Mouse (Mus musculus) macrophage (primary cell): ENCODE measurements around the gene Dgcr6. TPM values are rescaled to one million over a fixed set of nuclear protein-coding genes. Genes with fewer than 3 reads are reported as not detected.

Experiments
- H3K27ac ChIP-seq: fragments of 350-480 bp; formaldehyde crosslinking; 2 replicates; pipeline ENCODE4 v1.9.0; 2021
- H3K36me3 ChIP-seq: fragments of 350-480 bp; formaldehyde crosslinking; 2 replicates; pipeline ENCODE4 v1.9.0; 2021; ENCODE audit errors: inconsistent target
- H3K4me3 ChIP-seq: fragments of 350-480 bp; formaldehyde crosslinking; 2 replicates; pipeline ENCODE4 v1.9.0; 2021; ENCODE audit errors: inconsistent target
- H3K79me2 ChIP-seq: fragments of 350-480 bp; formaldehyde crosslinking; 2 replicates; pipeline ENCODE4 v1.9.0; 2021; ENCODE audit errors: inconsistent target
- WGBS: methylation state at CpG from one replicate; pipeline ENCODE4 v1.1.7; 2026; ENCODE audit warnings: inconsistent platforms; ENCODE audit not compliant: missing documents; 5-methylcytosine and 5-hydroxymethylcytosine counted together
- polyA plus RNA-seq: library from polyadenylated mRNA; stranded (reverse); fragments of 250-400 nt; gene quantifications from 3 replicates; pipeline ENCODE4 v1.2.4, GENCODE M21; 2018; ENCODE audit warnings: inconsistent platforms

Gene Dgcr6
- polyA plus RNA-seq, 1 experiment from 2014 or later, result 7.8 TPM

GRCm38 (mm10) chr16:18080171-18080570, 27.5 kb downstream of the Dgcr6 start:
- Histone ChIP-seq H3K4me3 (no peak overlapping the region), H3K79me2 (no peaks in the 10 kb centered on the region), H3K27ac (no peak overlapping the region), H3K36me3 (no peaks in the 10 kb centered on the region)
- 93% methylated on average over 7 of the region's 7 CpGs for WGBS

DNA sequence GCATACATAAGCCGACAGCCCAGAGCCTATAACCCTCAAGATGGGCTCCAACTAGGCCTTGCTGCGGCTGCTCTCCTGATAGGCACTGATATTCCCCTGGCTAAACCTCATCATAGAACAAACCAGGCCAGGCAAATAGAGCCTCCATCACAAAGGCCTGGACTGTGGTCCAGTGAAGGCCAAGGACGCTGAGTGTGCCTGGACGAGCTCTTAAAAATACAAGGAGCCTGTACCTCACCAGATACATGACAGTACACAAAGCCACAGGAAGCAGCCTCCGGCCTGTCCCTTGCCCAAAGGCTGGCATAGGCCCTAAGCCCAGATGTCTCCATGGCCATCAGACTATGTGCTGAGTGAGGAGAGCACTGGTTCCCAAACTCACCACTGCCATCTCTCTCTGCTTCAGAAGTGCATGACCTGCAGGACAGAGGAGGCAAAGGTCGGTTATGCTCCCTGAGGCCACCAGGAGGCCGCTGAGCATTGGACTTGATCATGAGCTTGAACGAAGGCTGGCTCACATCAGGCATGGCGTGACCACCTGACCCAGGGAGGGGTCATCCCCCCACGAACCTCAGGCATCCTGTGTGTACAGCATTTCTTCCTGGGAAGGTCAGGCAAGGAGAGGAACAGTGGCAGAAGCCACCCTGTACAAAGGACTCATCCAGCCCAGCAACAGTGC, 28.6 kb downstream of the Dgcr6 start:
- Histone ChIP-seq H3K27ac (no peak overlapping the region), H3K79me2 (no peaks in the 10 kb centered on the region), H3K4me3 (no peak overlapping the region), H3K36me3 (no peaks in the 10 kb centered on the region)
- whole genome bisulfite sequencing, result 86% methylated on average over 10 of the region's 10 CpGs

DNA sequence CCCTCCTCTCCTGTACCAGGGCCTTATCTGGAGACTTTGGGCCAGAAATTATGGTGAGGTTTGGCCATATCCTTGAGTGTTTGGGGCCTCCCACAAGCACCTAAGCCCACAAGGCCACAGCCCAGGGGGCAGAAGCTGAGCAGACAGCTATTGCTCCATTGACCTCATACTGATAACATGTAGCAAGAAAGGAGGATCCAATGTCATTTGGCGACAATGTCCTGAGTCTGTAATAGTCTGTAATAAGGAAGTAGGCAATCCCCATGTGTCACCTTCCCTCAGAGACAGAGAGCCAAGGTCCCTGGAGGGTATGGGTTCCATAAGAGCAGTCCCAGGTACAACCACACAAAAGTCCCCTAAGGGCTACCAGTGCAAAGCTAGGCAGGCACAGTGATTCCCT, 29.6 kb downstream of the Dgcr6 start:
- Histone ChIP-seq H3K27ac (no peak overlapping the region), H3K4me3 (no peak overlapping the region), H3K36me3 (no peaks in the 10 kb centered on the region), H3K79me2 (no peaks in the 10 kb centered on the region)
- WGBS, result 80% methylated on average over 1 of the region's 1 CpGs

DNA sequence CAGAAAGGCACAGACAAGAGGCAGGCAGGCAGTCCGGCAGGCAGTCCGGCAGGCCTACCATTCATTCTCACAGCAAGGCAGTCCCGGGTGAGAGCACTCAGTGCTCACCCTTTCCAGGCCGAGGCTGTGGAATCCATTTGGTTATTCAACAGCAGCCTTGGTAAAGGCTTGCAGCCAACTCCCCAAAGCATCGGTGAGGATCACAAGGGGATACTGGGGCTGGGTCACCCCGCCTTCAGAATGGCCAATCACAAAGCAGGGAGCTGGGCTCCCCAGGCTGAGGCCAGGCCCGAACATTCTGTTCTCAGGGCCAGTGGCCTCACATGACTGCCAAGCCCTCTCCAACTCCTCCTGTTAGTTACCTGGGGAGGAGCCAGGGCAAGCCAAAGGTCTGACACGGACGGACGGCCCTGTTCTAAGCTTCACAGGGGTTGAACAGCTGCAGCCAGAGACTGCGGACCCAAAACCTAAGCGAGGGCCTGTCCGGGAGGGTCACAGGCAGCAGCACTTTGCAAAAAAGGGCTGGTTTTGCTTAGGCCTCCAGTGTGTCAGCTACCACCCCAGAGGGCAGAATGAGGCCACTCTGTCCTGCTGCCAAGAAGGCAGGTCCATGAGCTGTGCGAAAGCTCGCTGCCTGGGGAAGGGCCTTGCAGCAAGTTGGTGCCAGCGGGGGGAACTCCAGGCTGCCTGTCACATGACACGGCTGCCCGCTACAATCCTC, 30.7 kb downstream of the Dgcr6 start:
- no peaks in the 10 kb centered on the region for H3K36me3 ChIP-seq
- 95% methylated on average over 18 of the region's 18 CpGs for WGBS
- no peak overlapping the region for H3K27ac ChIP-seq
- H3K79me2 ChIP-seq, result no peaks in the 10 kb centered on the region
- H3K4me3 ChIP-seq, result no peak overlapping the region

- H3K27ac ChIP-seq, result no peak overlapping the region
- 92% methylated on average over 7 of the region's 7 CpGs for WGBS
- no peaks in the 10 kb centered on the region for H3K36me3 ChIP-seq
Observed at GRCm38 (mm10) chr16:18084262-18084661, 31.6 kb downstream of the Dgcr6 start.

GRCm38 (mm10) chr16:18087101-18087500, 34.4 kb downstream of the Dgcr6 start:
- 88% methylated on average over 5 of the region's 5 CpGs for WGBS
- no peak overlapping the region for H3K27ac ChIP-seq
- no peak overlapping the region for H3K4me3 ChIP-seq
- no peaks in the 10 kb centered on the region for H3K36me3 ChIP-seq
- H3K79me2 ChIP-seq, result no peaks in the 10 kb centered on the region

More at GRCm38 (mm10) chr16:18084262-18084661, 31.6 kb downstream of the Dgcr6 start:
- H3K4me3 ChIP-seq, result no peak overlapping the region
- no peaks in the 10 kb centered on the region for H3K79me2 ChIP-seq

- no peak overlapping the region for H3K4me3 ChIP-seq
- 36% methylated on average over 5 of the region's 5 CpGs for WGBS
- H3K36me3 ChIP-seq, result no peaks in the 10 kb centered on the region
- H3K27ac ChIP-seq, result no peak overlapping the region
- H3K79me2 ChIP-seq, result no peaks in the 10 kb centered on the region
Observed at GRCm38 (mm10) chr16:18096348-18096747, 43.7 kb downstream of the Dgcr6 start.

DNA sequence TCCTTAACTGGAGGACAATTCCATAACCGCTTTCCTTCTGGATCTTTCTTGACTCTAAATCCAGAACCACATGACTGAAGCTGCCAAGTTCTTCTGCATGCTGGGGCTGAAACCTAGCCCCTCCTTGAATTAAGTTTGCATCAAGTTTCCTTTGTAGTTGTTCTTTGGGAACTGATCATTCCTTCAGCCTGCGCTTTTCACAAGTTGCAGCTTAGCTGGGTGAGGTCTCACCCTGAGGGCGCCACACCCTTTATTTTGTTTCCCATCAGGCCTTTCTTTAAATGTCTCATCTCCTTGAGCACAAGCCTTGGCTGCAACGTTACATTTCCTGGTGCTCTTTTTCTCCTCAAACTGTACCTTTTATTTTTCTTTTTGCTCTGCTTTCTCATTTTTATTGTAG, 50.2 kb downstream of the Dgcr6 start:
- WGBS, result 96% methylated on average over 4 of the region's 4 CpGs

DNA sequence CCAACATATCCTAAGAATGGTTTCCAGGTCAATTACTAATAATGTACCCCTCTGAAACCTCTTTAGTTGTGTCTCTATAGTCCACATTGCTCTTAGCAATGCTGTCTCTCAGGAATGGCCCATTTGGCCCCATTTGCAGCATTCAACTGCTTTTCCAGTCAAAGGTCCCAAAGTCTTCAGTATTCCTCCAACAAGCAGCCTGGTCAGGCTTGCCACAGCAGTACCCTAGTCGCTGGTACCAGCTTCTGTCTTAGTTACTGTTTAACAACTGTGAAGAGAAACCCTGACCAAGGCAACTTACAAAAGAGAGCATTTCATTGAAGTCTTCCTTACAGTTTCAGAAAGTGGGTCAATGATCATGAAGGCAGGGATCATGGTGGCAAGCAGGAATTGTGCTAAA, 50.7 kb downstream of the Dgcr6 start:
- Histone ChIP-seq H3K79me2 (no peaks in the 10 kb centered on the region), H3K27ac (no peak overlapping the region), H3K4me3 (no peak overlapping the region), H3K36me3 (no peaks in the 10 kb centered on the region)
- WGBS, result 100% methylated on average over 1 of the region's 1 CpGs

More for the DNA sequence above, 50.2 kb downstream of the Dgcr6 start:
- Histone ChIP-seq H3K79me2 (no peaks in the 10 kb centered on the region), H3K27ac (no peak overlapping the region), H3K36me3 (no peaks in the 10 kb centered on the region), H3K4me3 (no peak overlapping the region)

DNA sequence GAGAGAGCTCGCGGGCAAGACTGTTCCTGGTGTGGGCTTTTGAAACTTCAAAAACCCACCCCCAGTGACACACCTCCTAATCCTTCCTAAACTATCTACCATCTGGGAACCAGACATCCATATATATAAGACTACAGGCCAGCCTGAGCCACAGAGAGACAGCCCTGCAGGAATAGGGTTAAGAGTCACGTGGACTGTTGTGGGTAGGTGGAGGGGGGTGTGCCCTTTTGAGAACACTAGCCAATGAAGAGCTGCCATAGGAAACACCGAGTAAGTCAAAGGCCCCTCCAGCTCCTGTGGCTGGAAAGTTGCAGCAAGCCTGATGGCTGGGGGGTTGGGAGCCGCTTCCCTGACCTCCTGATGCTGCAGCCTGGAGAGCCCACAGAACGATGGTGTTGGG, 51.1 kb downstream of the Dgcr6 start:
- 73% methylated on average over 6 of the region's 6 CpGs for WGBS
- H3K27ac ChIP-seq, result no peak overlapping the region
- no peak overlapping the region for H3K4me3 ChIP-seq
- no peaks in the 10 kb centered on the region for H3K79me2 ChIP-seq
- no peaks in the 10 kb centered on the region for H3K36me3 ChIP-seq

DNA sequence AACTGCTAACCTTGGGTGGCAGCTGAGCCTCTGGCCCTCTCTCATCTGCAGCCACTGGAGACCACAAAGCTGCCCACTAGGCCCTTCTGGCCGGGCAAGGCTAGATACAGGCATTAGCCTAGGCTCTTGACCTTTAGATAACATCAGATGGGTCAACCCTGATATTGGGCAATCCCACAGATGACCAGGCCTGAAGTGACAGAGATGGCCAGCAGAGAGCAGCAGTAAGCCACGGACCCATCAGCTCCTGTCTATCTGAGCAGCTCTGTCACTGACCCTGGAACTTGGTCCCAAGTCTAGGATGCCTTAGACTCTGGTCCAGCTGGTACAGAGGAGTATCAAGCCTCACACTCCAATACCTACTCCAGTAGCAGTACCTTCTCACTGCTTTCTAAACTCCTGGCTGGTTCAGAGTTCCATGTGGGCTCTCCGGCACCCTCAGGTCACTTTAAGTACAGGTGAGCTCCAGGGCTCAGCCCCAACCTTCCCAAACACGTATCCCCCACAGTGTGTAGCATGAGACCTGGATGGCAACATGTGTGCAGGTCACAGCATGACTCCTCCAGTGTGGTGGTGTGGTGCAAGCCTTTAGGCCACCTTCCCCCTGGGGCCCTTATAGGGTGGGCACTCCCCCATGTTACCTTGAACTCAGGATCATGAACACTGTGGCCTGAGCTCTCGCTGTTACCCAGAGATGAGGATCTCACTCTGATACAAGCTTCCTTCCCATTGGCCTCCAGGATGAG, 55.7 kb downstream of the Dgcr6 start:
- Histone ChIP-seq H3K36me3 (no peaks in the 10 kb centered on the region), H3K79me2 (no peaks in the 10 kb centered on the region), H3K27ac (no peak overlapping the region), H3K4me3 (no peak overlapping the region)
- 50% methylated on average over 5 of the region's 5 CpGs for WGBS

DNA sequence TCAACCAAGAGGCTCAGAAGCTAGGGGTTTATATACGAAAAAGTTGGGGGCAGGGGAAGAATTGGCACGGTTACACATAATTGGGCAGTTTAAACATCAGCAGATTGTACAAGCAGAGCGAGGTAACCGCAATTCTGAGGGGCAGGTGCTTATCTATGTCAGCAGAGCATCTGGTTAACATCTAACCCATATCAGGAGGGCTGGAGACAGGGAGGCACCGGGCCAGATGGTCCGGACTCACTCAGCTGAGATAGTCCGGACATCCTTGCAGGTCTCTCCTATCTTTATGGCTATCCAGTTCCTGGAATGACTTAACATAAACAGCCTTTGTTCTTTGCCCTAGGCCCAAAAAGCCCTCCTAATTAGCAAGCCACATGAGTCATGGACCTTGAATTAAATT, 58.4 kb downstream of the Dgcr6 start:
- H3K79me2 ChIP-seq, result no peaks in the 10 kb centered on the region
- no peak overlapping the region for H3K27ac ChIP-seq
- H3K4me3 ChIP-seq, result no peak overlapping the region
- H3K36me3 ChIP-seq, result no peaks in the 10 kb centered on the region
- 71% methylated on average over 7 of the region's 7 CpGs for WGBS

DNA sequence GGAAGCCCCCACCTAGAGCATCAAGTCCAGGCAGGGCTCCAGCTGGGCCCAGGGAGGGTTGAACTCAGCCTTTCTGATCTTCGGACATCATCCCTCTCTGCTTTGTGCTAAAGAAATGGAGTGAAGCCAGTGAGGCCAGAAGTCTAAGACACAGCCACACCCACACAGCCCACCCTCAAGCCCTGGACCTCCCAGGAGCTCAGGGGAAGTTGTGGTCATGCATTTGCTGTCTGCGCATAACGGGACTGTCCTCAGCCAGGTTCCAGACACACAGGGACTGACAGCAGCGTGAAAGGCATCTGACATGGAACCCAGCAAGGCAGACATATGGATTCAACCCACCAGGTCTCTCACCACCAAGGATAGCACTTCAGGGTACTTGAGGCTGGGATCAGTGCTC, 63.8 kb downstream of the Dgcr6 start:
- Histone ChIP-seq H3K4me3 (no peak overlapping the region), H3K27ac (no peak overlapping the region), H3K36me3 (no peaks in the 10 kb centered on the region), H3K79me2 (no peaks in the 10 kb centered on the region)
- 65% methylated on average over 4 of the region's 4 CpGs for WGBS

DNA sequence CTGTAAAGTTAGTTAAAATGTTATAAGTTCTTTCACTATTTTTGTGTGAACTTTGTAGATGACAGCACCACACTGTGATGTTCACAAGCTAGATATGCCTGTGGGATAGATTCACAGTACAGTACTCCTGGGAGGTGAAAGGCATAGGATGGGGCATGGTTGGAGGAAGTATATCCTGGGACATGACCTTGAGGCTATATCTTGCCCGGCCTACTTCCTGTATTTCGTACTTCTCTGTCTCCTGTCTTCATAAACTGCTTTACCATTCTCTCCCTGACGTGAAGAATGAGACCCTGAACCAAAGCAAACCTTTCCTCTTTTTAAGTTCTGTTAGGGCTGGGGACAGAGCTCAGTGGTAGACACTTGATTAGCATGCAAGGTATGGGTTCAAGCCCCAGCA, 65.6 kb downstream of the Dgcr6 start:
- no peaks in the 10 kb centered on the region for H3K36me3 ChIP-seq
- no peak overlapping the region for H3K27ac ChIP-seq
- H3K4me3 ChIP-seq, result no peak overlapping the region
- WGBS, result 17% methylated on average over 3 of the region's 3 CpGs
- H3K79me2 ChIP-seq, result no peaks in the 10 kb centered on the region
